ENCODE assay signal across 8 mouse cellular contexts in genomic region chr5:52064804-52065451, GRCm38 (mm10).
DNase-seq lines count a peak whose midpoint lies in the region; ATAC-seq and TF ChIP-seq lines count a peak whose summit lies in the region.

No protein-coding gene starts in this region.

- no peaks in the 10 kb centered on the region for H3K9me3 ChIP-seq in forebrain, postnatal 0 days (ENCODE audit: low read length)
- H3K9me3 ChIP-seq in hindbrain, embryonic 11.5 days (ENCODE audit: control insufficient read depth, low read length) = no peaks in the 10 kb centered on the region
- H3K9me3 ChIP-seq in lung, postnatal 0 days (ENCODE audit: low read length) = no peaks in the 10 kb centered on the region

- peak; percentile 87 for ATAC-seq in forebrain, postnatal 0 days
- ATAC-seq in hindbrain, embryonic 11.5 days (ENCODE audit: low FRiP score) = peak; percentile 92
- peak; percentile 68 for ATAC-seq in lung, postnatal 0 days

- 31% methylated on average over 16 of the region's 16 CpGs for WGBS in cerebellum, adult 2 months
- WGBS in forebrain, postnatal 0 days = 37% methylated on average over 16 of the region's 16 CpGs
- WGBS in hindbrain, embryonic 11.5 days = 39% methylated on average over 16 of the region's 16 CpGs
- WGBS in lung, postnatal 0 days = 30% methylated on average over 16 of the region's 16 CpGs

- H3K36me3 ChIP-seq in forebrain, postnatal 0 days (ENCODE audit: insufficient read depth) = no peaks in the 10 kb centered on the region
- H3K36me3 ChIP-seq in hindbrain, embryonic 11.5 days (ENCODE audit: control insufficient read depth, insufficient read depth, low read length) = no peaks in the 10 kb centered on the region
- no peaks in the 10 kb centered on the region for H3K36me3 ChIP-seq in lung, postnatal 0 days (ENCODE audit: insufficient read depth, low read length)

- H3K27me3 ChIP-seq in cerebellum, adult 2 months (ENCODE audit: control insufficient read depth, insufficient read depth, low read length) = no peaks in the 10 kb centered on the region
- no peaks in the 10 kb centered on the region for H3K27me3 ChIP-seq in forebrain, postnatal 0 days (ENCODE audit: insufficient read depth, low read length)
- no peaks in the 10 kb centered on the region for H3K27me3 ChIP-seq in hindbrain, embryonic 11.5 days (ENCODE audit: control insufficient read depth, insufficient read depth, low read length)
- no peaks in the 10 kb centered on the region for H3K27me3 ChIP-seq in lung, postnatal 0 days (replicated peaks; ENCODE audit: insufficient read depth, low read length)

- TF ChIP-seq POLR2A in cerebellum, adult 2 months (IDR thresholded peaks at IDR 0.05; ENCODE audit: borderline replicate concordance, insufficient read depth, low read length) = no peak

- peaks cover 6% of the 10 kb centered on the region for H3K4me1 ChIP-seq in cerebellum, adult 2 months (ENCODE audit: control insufficient read depth, insufficient read depth, low read length)
- no peaks in the 10 kb centered on the region for H3K4me1 ChIP-seq in forebrain, postnatal 0 days (ENCODE audit: insufficient read depth)
- no peaks in the 10 kb centered on the region for H3K4me1 ChIP-seq in hindbrain, embryonic 11.5 days (replicated peaks; ENCODE audit: control insufficient read depth, insufficient read depth, low read length)
- H3K4me1 ChIP-seq in lung, postnatal 0 days (ENCODE audit: insufficient read depth, low read depth, low read length) = no peaks in the 10 kb centered on the region

- TF ChIP-seq EP300 in lung, postnatal 0 days (IDR thresholded peaks at IDR 0.05) = no peak

- no peak overlapping the region for H3K4me3 ChIP-seq in cerebellum, adult 2 months (replicated peaks; ENCODE audit: insufficient read depth, low read depth, low read length)
- no peak overlapping the region for H3K4me3 ChIP-seq in forebrain, postnatal 0 days (ENCODE audit: low read depth, low read length)
- H3K4me3 ChIP-seq in hindbrain, embryonic 11.5 days (ENCODE audit: low read depth, low read length) = no peak overlapping the region
- H3K4me3 ChIP-seq in lung, postnatal 0 days (ENCODE audit: low read depth, low read length) = no peak overlapping the region

- H3K9ac ChIP-seq in forebrain, postnatal 0 days = no peak overlapping the region
- no peak overlapping the region for H3K9ac ChIP-seq in hindbrain, embryonic 11.5 days (ENCODE audit: low read depth, low read length)
- no peak overlapping the region for H3K9ac ChIP-seq in lung, postnatal 0 days (replicated peaks; ENCODE audit: low read depth)

- DNase-seq in Muller cell, postnatal 12 days (ENCODE audit: inconsistent ontology term) = peak; percentile 58
- DNase-seq in cerebellum, adult 2 months = peak; percentile 80 to 86
- peak; percentile 89 for DNase-seq in forebrain, postnatal 0 days
- peak; percentile 91 for DNase-seq in hindbrain, embryonic 11.5 days (ENCODE audit: low spot score)
- DNase-seq in layer of hippocampus, adult 9-10 months (ENCODE audit: low spot score) = peak; percentile 40
- DNase-seq in lung, postnatal 0 days (ENCODE audit: low spot score) = peak; percentile 82
- peak; percentile 83 for DNase-seq in ovary, postnatal 14 days (ENCODE audit: low spot score)
- DNase-seq in thymus, postnatal 10 days (ENCODE audit: low spot score in 2 of 2) = peak; percentile 30 to 76

- H3K27ac ChIP-seq in cerebellum, adult 2 months (ENCODE audit: insufficient read depth, low read length) = no peak overlapping the region
- H3K27ac ChIP-seq in forebrain, postnatal 0 days (ENCODE audit: low read depth, low read length) = no peak overlapping the region
- H3K27ac ChIP-seq in hindbrain, embryonic 11.5 days (ENCODE audit: low read depth, low read length) = no peak overlapping the region
- no peak overlapping the region for H3K27ac ChIP-seq in lung, postnatal 0 days (ENCODE audit: low read length)

- TF ChIP-seq CTCF in cerebellum, adult 2 months (IDR thresholded peaks at IDR 0.05; ENCODE audit: borderline replicate concordance, insufficient read depth, low read depth, low read length) = peak; percentile 98
- peak; percentile 97 for TF ChIP-seq CTCF in forebrain, postnatal 0 days (IDR thresholded peaks at IDR 0.05; ENCODE audit: low read depth)
- TF ChIP-seq CTCF in lung, postnatal 0 days (IDR thresholded peaks at IDR 0.05) = peak; percentile 98

- no peak overlapping the region for H3K4me2 ChIP-seq in forebrain, postnatal 0 days (ENCODE audit: low read depth)
- no peak overlapping the region for H3K4me2 ChIP-seq in hindbrain, embryonic 11.5 days (replicated peaks; ENCODE audit: low read depth, low read length)
- no peak overlapping the region for H3K4me2 ChIP-seq in lung, postnatal 0 days (replicated peaks; ENCODE audit: low read depth, low read length)

Comparison
In these comparisons a context has a peak if more than half of its experiments do, and no peak if none do; other contexts are left out.
1. DNase-seq: peak in every context shown above with its lines; median percentile 91 in hindbrain, embryonic 11.5 days; 89 in forebrain, postnatal 0 days; 83 in cerebellum, adult 2 months; 83 in ovary, postnatal 14 days; 82 in lung, postnatal 0 days; 58 in Muller cell, postnatal 12 days; 53 in thymus, postnatal 10 days; 40 in layer of hippocampus, adult 9-10 months.